Mouse (Mus musculus) monocyte, adult 5-6 weeks (primary cell): ENCODE measurements around the gene Rhbdl1. TPM values are rescaled to one million over a fixed set of nuclear protein-coding genes. Genes with fewer than 3 reads are reported as not detected.

ENCODE experiments used
- ATAC-seq: fragments of 153-309, 156-312 bp; replicated peaks from 2 replicates; pipeline ENCODE4 v1.8.0; 2017; ENCODE audit warnings: mild to moderate bottlenecking; ENCODE audit not compliant: low TSS enrichment, insufficient number of reproducible peaks, severe bottlenecking, poor library complexity, low FRiP score
- total RNA-seq: library from RNA; stranded (forward); fragments of 200-1000, 200-491, 200-594 nt; gene quantifications from 3 replicates; pipeline ENCODE4 v1.2.3, GENCODE M21; 2017

Gene Rhbdl1
- total RNA-seq, 1 experiment from 2014 or later: not detected

DNA sequence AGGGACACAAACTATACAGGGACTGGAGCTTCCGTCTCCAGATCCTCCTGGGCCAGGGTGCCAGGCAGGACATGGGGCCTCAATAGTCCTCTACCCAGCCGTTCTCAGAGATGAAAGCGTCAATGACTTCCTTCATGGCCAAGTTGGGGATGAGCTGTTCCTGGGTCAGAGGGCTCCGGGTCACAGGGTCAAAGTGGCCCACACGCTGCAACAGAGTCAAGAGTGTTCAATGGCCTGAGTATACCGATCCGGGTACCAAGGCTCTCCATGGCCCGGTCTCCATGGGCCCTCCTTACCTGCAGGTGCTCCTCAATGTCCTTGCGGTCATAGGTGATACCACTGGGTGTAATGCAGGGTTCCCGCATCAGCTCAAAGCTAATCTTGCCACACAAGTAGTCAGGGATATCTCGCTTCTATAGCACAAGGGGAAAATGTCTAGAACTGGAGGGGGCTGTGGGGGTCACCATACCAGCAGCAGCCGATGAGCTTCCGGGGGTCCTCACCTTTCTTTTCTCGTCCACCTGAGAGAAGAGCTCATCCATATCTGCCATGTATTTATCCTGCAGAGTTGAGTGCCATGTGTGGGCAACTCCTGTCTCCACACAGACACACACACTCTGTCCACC lies 6.2 kb downstream of the Rhbdl1 start:
- no peak for ATAC-seq

DNA sequence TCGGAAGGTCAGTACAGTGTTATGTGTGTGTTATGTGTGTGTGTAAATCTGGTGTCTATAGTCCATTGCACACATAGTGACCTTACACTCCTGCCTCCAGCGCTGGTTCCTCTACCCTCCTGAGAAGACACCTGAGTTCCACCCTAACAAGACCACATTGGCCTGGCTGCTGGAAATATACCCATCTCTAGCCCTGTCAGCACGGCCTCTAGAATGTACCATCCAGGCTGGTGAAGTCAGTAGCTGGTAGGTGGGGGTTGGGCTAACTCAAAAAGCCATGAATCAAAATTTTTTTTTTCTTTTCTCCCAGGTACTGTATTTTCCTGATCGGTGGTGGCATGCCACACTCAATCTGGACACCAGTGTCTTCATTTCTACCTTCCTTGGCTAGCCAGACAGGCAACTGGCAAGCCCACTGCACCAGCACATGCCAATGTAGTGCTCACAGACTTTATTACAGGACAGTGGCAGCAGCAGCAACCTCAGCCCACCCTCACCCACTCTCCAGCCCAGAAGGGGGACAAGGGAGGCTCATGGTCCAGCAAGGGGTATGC lies 6.8 kb downstream of the Rhbdl1 start:
- ATAC-seq: no peak

DNA sequence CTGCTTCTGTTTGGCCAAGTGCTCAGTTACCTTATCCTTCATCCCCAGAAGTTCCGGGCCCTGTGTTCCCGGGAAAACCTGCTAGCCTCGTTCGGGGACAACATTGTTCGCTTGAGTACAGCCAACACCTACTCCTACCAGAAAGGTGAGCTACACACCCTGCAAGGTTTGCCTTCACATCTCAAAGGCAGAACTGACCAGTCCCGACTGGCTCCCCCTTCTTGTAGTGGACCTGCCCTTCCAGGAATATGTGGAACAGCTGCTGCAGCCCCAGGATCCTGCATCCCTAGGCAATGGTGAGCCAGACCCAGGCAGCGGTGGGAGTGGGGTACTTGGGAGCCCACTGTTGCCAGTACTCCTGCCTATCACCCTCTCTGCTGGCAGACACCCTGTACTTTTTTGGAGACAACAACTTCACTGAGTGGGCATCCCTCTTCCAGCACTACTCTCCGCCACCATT lies 7.5 kb downstream of the Rhbdl1 start:
- ATAC-seq: no peak

DNA sequence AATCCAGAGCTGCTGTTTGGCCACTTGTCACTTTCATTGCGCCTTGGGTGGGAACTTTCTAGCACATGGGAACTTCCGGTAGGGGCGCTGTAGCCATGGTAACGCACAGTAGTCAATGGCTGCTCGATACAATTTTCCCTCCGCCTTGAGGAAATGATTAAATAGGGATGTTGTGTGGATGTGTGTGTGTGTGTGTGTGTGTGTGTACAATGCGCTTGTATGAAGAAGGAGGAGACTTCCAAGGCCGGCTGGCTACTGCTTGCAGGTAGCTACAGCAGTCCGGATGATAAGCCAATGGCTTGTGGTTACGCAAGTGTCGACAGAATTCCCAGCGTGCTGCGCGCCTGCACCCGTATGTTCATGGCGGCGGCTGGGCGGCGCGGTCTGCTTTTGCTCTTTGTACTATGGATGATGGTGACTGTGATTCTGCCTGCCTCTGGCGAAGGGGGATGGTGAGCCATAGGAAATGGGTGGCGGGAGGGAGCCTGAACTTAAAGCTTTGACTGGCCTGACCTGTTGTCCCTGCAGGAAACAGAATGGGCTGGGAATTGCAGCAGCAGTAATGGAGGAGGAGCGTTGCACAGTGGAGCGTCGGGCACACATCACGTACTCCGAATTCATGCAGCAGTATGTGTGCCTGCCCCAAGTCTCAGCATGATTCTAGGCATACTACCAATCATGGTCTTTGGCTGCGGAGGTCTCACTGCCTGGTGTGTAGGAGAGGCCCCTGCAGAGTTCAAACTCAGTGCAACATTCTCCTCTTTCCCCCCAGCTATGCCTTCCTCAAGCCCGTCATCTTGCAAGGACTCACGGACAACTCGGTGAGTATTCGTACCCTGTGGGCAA lies 8.2 kb downstream of the Rhbdl1 start, which contains the start of gene Jmjd8:
Gene Jmjd8, plus strand, starts transcription at position 156 of the 846 bp plus-strand sequence.
- peak; percentile 33 for ATAC-seq

DNA sequence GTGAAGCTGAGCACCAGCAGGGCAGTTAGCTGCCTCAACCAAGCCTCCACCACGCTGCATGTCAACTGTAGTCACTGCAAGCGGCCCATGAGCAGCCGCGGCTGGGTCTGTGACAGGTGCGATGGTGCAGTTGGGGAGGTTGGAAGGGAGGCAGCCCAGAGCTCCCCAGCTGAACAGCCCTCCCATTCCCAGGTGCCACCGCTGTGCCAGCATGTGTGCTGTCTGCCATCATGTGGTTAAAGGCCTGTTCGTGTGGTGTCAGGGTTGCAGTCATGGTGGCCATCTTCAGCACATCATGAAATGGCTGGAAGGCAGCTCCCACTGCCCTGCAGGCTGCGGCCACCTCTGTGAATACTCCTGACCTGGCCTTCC lies 8.9 kb downstream of the Rhbdl1 start:
- ATAC-seq: no peak

DNA sequence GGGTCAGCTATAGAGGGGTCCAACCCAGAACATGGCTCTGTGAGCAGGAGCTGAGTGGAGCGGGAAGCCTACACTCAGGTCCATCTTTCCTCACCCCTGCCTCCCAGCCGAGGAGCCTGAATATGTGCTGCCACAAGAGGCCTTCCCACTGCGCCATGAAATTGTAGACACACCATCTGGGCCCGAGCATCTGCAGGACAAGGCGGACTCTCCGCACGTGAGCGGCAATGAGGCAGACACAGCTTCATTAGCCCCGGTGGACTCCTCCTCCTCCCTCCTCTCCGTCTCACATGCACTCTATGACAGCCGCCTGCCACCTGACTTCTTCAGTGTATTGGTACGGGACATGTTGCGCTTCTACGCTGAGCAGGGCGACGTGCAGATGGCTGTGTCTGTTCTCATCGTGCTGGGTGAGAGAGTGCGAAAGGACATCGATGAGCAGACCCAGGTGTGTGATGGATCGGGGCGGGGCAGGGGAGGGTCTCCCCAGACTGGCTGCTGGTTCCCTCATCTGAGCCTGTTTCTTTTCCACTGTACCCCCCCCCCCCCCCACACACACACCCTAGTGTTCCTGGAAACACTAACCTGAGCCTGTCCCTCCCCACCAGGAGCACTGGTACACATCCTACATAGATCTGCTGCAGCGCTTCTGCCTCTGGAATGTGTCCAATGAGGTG lies 9.4 kb downstream of the Rhbdl1 start:
- ATAC-seq: no peak

DNA sequence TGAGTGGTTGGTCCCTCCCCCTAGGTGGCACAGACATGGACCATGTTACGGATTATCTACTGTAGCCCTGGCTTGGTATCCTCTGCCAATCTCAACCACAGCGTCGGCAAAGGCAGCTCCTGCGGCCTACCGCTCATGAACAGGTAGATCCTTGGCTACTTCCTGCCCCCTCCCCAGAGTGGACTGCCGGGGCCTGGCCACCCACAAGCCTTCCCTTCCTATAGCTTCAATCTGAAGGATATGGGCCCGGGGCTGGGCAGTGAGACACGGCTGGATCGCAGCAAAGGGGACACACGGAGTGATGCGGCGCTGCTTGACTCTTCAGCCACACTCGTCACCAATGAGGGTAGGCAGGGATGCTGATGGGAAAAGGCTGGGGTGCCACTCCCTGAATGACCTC lies 10.1 kb downstream of the Rhbdl1 start:
- no peak for ATAC-seq

DNA sequence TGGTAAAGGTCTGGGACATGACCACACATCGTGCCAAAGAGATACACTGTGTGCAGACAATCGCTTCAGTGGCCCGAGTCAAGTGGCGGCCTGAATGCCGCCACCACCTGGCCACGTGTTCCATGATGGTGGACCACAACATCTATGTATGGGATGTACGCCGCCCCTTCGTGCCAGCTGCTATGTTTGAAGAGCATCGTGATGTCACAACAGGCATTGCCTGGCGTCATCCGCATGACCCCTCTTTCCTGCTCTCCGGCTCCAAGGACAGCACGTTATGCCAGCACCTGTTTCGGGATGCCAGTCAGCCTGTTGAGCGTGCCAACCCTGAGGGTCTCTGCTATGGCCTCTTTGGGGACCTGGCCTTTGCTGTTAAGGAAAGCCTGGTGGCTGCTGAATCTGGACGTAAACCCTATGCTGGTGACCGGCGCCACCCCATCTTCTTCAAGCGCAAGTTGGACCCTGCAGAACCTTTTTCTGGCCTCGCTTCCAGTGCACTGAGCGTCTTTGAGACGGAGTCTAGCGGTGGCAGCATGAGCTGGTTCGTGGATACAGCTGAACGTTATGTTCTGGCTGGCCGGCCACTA lies 11.0 kb downstream of the Rhbdl1 start:
- ATAC-seq: no peak

DNA sequence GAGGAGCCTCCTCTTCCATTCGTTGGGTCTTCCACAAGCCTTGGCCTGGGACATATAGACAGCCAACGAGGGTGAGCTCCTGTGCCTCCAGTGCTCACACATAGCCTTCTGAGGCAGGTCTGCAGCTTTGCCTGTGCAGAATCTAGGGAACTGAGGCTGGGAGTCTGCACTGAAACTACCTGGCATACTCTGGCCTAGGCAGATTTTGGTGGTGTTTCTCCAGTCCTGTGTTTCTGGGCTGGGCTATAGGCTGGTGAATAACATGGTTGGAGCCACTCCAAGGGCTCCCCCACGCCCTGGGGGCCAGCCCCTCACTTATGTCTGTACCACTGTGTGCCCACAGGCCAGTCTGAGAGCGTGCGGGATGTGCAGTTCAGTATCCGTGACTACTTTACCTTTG lies 11.8 kb downstream of the Rhbdl1 start:
- ATAC-seq: no peak

DNA sequence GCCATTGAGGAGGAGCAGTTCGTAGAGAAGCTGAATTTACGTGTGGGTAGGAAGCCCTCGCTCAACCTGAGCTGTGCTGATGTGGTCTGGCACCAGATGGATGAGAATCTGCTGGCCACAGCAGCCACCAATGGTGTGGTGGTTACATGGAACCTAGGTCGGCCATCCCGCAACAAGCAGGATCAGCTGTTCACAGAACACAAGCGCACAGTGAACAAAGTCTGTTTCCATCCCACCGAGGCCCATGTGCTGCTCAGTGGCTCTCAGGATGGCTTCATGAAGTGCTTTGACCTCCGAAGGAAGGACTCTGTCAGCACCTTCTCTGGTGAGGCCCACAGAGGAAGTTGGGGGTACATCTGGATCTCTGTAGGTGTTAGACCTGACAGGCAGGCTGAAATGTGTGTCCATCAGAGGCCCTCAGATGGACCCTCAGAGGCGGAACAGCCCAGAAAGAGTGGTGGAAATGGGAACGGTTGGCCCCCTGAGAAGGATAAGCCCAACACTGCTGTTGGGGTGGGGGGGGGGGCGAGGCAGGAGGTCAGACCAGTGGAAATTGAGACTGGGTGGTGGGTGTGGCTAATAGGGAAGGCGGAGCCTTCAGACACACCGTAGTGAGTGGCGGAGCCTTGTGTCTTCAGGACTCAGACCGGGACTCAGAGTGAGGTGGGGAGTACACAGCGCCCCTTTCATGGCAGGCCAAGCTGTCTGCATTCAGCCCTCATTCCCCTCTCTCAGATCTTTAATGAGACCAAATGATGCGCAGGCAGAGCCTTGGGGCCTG lies 12.5 kb downstream of the Rhbdl1 start:
- no peak for ATAC-seq

DNA sequence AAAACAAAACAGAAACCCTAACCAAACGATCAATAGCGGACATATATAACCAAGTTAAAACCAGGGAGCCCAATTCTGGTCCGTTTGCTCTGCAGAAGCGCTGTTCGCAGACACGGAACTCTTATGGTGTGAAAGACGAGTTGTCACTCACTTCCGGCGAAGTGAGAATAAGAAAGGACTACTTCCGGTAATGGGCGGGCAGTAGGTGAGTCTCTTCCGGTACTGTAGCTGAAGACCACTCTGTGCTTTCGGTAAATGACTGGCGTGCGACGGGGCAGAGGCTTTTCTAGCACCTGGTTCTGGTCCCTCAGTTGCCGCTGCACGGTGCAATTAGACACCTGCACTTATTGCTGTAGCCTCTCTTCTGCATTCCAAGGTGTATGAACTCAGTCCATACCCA lies 13.6 kb downstream of the Rhbdl1 start, which contains the start of gene Wdr24:
Gene Wdr24, plus strand, starts transcription at position 176 of the 400 bp plus-strand sequence.
- ATAC-seq: peak; percentile 83

DNA sequence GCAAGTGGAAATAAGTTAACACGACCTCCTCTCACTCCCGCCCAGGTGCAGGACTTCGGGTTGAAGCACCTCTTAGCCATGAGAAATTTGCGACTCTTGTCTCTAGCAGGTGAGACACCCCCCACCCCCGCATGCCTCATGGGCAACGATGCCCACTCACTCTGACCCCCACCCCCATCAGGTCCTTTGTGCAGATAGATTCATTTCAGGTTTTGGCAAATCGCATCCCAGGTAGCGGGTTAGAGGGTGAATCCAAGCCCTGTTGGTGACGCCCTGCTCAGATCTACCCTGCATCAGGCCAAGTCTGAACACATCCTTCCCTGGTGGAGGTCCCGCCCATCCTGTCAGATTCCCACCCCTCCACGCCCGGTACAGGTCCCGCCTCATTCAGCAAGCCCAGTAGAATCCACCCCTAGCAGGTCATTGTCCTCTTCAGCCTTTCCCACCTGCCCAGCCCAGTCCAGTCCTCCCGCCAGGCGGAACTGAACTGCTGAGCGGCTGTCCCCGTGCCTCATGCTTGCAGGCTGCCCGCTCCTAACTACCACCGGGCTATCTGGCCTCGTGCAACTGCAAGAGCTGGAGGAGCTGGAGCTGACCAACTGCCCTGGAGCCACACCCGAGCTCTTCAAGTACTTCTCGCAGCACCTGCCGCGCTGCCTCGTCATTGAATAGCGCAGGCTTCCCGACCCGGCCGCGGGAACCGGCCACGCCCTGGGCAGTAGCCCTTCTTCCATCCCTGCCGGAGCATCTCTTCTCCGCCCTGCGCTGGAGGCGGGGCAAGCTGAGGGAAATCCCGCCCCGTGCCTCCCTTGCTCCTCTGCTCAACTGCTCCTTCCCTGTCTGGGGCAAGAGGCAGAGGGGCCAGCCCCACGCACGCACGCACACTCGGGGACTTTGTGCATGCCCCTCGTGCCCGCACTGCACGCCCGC lies 18.0 kb downstream of the Rhbdl1 start:
- ATAC-seq: no peak

DNA sequence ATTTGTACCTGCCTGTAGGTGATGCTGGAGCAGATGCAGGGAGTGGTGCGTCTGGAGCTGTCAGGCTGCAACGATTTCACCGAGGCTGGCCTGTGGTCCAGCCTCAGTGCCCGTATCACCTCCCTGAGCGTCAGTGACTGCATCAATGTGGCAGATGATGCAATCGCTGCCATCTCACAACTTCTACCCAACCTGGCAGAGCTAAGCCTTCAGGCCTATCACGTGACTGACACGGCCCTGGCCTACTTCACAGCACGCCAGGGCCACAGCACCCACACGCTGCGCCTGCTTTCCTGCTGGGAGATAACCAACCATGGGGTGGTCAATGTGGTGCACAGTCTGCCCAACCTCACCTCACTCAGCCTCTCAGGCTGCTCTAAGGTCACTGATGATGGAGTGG lies 19.4 kb downstream of the Rhbdl1 start:
- ATAC-seq: no peak

DNA sequence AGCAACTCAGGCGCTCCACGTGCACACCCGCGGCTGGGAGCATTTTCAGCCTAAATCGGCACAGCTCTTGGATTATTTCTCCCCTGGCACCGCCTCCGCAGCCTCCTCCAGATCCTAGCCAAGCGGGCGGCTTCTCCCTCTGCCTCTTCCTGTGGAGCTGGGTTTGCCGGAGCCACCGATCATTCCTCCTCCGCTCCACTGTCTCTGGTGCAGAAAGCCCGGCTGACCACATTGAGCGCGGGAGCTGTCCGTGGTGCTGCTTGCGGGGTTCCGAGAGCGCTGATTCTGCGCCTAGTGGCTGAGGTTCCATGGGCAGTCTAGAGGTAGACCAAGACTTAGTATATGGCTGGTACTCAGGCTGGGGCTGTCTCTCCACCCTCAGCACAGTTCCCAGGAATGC lies 23.6 kb downstream of the Rhbdl1 start:
- peak; percentile 78 for ATAC-seq

DNA sequence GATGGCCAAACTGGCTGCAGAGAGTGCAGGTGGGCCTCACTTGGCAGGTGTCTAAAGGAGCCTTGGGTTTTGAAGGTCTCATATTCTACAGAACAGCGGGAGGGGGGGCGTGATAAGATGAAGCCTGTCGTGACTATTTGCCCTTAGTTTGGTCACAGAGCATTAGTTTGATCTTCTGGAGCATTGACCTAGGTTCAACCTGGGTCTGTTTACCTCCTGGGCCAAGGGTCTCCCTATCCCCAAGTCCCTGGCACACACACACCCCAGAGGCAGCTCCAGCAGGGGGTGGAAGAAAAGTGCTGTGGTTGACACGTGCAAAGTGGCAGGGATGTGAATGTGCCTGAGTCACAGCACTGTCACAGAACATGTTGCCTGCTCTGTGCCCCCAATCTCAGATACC lies 26.2 kb downstream of the Rhbdl1 start:
- no peak for ATAC-seq

DNA sequence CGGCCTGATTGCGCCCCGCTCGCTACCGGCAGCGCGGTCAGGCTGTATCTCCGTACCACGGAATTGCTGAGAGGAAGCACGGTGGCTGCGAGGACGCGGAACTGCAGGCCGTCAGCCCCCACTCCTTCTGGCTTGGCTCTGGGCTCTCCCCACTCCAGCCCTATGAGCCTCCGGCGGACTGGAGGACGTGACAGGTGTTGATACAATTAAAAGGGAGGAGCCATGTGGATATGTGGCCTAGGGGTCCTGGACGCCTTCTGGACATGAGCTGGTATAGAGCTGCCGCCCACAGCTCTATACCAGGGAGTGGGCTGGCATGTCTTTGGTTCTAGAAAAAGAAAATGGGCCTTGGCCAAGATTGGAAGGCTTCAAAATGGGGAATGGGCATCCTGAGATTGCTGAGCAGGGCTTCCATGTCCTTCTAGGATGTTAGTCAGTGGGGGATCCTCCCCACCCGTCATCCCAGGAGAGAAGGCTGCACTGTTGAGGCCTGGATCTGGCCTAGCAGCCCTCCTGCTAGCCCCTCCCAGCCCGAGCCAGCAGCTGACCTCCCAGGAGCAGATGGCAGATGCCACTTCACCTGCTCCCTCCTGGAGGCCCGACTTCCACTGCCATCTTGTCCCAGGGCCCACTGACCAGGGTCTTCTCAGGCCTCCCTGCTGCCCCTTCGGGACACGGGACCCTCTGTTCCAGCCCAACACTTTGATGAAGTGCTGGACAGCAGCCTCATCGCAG lies 27.3 kb downstream of the Rhbdl1 start:
- ATAC-seq: no peak
